Mouse (Mus musculus): ENCODE measurements around the gene Cpa2.

Cpa2 gene

DNA sequence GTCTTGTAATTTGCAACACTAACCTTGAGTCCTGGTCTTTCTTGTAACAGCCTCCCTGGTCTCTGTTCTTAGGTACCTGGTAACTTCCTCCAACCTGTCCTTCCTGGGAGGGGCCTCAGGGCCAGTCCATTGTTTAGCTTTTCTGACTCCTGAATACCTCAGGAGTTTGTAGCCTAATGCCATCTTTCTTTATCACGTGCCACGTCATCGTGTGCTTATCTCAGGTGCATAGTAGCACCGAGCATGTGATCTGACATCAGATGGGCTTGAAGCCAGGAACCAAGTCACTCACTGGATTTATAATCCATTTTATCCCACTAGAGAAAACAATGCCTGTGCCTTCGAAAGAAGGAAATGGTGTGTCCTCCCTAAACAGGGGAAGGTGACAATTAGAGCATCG is 22.2 kb downstream of the Cpa2 start:
- H3K36me3 ChIP-seq (ENCODE audit: insufficient read depth, low read length) = no peaks in the 10 kb centered on the region
- TF ChIP-seq NANOG (IDR thresholded peaks at IDR 0.05; ENCODE audit: borderline replicate concordance, low read length) (no peak), CTCF (conservative IDR thresholded peaks at IDR 0.05; ENCODE audit: low read length) (no peak), POU5F1 (IDR thresholded peaks at IDR 0.05; ENCODE audit: borderline replicate concordance, low read length) (no peak)
- no peaks in the 10 kb centered on the region for H3K4me1 ChIP-seq (replicated peaks; ENCODE audit: low read depth, low read length)
- peaks cover 6% of the 10 kb centered on the region for H3K27me3 ChIP-seq (ENCODE audit: insufficient read depth, low read length)
- H3K4me3 ChIP-seq (replicated peaks; ENCODE audit: low read length) = no peak overlapping the region
- H3K9me3 ChIP-seq (ENCODE audit: low read length) = no peaks in the 10 kb centered on the region

DNA sequence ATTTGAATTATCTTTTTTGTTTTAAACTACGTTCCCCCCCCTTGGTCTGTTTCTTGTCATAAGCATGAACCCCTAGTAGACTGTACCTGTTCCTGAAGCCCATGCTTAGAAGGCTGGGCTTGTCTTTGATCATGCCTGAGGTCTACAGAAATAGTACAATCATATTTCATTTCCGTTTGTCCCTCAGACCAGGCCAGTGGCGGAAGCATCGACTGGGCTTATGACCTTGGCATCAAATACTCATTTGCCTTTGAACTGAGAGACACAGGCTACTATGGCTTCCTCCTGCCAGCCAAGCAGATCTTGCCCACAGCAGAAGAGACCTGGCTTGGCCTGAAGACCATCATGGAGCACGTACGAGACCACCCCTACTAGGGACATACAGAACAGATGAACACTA is 22.7 kb downstream of the Cpa2 start:
- peaks cover 7% of the 10 kb centered on the region for H3K27me3 ChIP-seq (ENCODE audit: insufficient read depth, low read length)
- H3K36me3 ChIP-seq (ENCODE audit: insufficient read depth, low read length) = no peaks in the 10 kb centered on the region
- H3K4me1 ChIP-seq (replicated peaks; ENCODE audit: low read depth, low read length) = no peaks in the 10 kb centered on the region
- H3K9me3 ChIP-seq (ENCODE audit: low read length) = no peaks in the 10 kb centered on the region
- H3K4me3 ChIP-seq (replicated peaks; ENCODE audit: low read length) = no peak overlapping the region
- TF ChIP-seq CTCF (conservative IDR thresholded peaks at IDR 0.05; ENCODE audit: low read length) (no peak), NANOG (IDR thresholded peaks at IDR 0.05; ENCODE audit: borderline replicate concordance, low read length) (no peak), POU5F1 (IDR thresholded peaks at IDR 0.05; ENCODE audit: borderline replicate concordance, low read length) (no peak)

DNA sequence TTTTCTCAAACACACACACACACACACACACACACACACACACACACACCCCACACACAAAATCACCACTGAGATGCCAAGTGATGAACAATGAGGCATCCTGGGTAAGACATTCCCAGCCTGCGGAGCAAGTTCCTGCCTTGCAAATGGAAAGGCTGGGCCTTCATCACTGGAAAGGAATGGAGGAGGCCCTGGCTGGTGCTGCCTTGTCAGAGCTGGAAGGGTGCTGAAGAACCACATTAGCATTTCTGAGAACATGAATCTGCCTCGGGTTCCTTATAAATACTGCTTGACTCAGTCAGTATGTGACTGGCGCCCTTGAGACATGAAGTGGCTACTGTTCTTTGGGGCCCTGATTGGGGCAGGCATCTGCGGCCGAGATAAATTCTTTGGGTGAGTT is 26.7 kb downstream of the Cpa2 start, which contains the start of gene Cpa4:
TSS of gene Cpa4 (plus strand) at position 301 of the 400 bp plus-strand sequence.
- no peak within 1 kb of the TSS for H3K4me3 ChIP-seq (replicated peaks; ENCODE audit: low read length)
- no peaks in the 10 kb centered on the region for H3K4me1 ChIP-seq (replicated peaks; ENCODE audit: low read depth, low read length)
- peaks cover 35% of the 10 kb centered on the region for H3K27me3 ChIP-seq (ENCODE audit: insufficient read depth, low read length)
- H3K36me3 ChIP-seq (ENCODE audit: insufficient read depth, low read length) = no peaks in the 10 kb centered on the region
- TF ChIP-seq POU5F1 (IDR thresholded peaks at IDR 0.05; ENCODE audit: borderline replicate concordance, low read length) (no peak), CTCF (conservative IDR thresholded peaks at IDR 0.05; ENCODE audit: low read length) (no peak), NANOG (IDR thresholded peaks at IDR 0.05; ENCODE audit: borderline replicate concordance, low read length) (no peak)
- H3K9me3 ChIP-seq (ENCODE audit: low read length) = no peaks in the 10 kb centered on the region

DNA sequence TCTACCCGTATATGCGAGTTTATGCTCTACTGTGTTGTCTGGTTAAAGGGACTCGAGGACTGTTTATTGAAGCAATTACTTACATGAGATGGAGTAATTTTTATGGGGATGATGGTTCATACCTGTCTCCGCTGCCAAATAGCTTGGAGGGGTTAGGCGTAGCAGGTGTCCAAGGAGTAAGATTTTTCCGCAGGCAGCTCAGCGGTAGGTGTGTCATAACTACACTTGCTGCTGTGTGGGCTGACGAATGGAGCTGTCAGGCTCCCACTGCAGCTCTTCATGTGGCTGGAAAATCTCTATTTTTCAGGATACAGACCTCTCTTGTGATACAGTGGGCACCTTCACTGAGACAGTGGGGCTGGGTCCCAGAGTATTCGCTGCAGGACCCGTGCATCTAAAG is 27.9 kb downstream of the Cpa2 start:
- Histone ChIP-seq H3K4me1 (replicated peaks; ENCODE audit: low read depth, low read length) (no peaks in the 10 kb centered on the region), H3K36me3 (ENCODE audit: insufficient read depth, low read length) (no peaks in the 10 kb centered on the region), H3K9me3 (ENCODE audit: low read length) (no peaks in the 10 kb centered on the region), H3K4me3 (replicated peaks; ENCODE audit: low read length) (no peak overlapping the region), H3K27me3 (ENCODE audit: insufficient read depth, low read length) (peaks cover 46% of the 10 kb centered on the region)
- TF ChIP-seq NANOG (IDR thresholded peaks at IDR 0.05; ENCODE audit: borderline replicate concordance, low read length) = no peak

DNA sequence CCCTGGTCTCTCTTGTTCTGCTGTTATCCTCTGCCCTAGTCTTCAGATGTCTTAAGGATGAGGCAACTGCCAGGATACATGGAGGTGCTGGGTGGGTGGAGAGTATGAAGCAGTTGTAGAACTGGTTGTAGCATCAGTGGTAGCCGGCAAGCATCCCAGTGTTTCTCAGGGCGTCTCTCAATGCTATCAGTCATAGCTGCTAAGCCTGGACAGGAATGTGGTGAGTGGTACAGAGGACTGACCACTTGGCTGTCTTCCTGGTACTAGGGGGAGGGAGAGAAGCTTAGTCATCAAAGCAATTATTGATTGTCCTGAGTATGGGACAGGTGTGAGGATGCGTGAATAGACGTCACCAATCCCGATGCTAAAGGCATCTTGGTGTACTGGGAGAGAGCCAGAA is 28.6 kb downstream of the Cpa2 start:
- TF ChIP-seq CTCF (conservative IDR thresholded peaks at IDR 0.05; ENCODE audit: low read length) = no peak
- TF ChIP-seq NANOG (IDR thresholded peaks at IDR 0.05; ENCODE audit: borderline replicate concordance, low read length) = no peak
- no peak for TF ChIP-seq POU5F1 (IDR thresholded peaks at IDR 0.05; ENCODE audit: borderline replicate concordance, low read length)
- peaks cover 51% of the 10 kb centered on the region for H3K27me3 ChIP-seq (ENCODE audit: insufficient read depth, low read length)
- H3K9me3 ChIP-seq (ENCODE audit: low read length) = no peaks in the 10 kb centered on the region
- no peaks in the 10 kb centered on the region for H3K36me3 ChIP-seq (ENCODE audit: insufficient read depth, low read length)
- no peaks in the 10 kb centered on the region for H3K4me1 ChIP-seq (replicated peaks; ENCODE audit: low read depth, low read length)
- no peak overlapping the region for H3K4me3 ChIP-seq (replicated peaks; ENCODE audit: low read length)

DNA sequence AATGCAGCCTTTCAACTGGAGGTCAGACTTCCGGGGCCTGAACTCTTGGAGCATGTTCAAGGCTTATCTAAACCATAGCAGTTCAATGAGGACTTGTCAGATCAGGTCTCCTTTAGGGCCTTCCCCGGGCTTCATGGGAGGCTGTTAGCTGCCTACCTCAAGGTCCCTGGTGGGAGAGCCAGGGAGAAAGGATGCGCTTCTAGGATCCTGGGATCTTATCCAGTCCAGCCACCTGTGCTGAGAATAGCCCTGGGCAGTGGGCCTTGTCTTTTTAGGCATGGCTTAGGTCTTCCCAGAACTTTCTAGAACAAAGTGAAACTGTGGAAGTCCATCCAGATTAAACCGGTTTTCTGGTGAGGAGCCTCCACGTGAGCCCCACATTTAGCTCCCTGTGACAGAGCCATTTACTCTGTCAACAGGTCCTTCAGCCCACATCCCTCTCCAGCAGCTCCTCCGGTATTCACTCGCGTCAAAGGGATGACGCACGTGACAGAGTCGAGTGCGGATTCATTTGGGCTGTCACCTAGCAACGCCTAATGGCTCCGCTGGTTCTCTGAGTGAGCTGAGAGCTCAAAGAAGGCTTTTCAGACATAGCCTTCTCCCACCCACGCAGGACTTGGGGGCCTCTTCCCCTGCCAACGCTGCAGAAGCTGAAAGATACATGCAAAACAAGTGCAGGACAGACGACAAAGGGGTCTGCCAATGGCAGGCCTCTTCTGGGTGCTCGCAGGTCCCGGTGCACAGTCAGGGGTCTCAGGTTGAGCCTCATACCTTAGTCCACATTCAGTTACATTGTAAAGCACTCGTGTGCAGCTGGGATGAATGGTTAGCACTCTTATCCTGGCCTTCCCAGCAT is 31.3 kb downstream of the Cpa2 start:
- Histone ChIP-seq H3K4me1 (replicated peaks; ENCODE audit: low read depth, low read length) (no peaks in the 10 kb centered on the region), H3K36me3 (ENCODE audit: insufficient read depth, low read length) (no peaks in the 10 kb centered on the region), H3K27me3 (ENCODE audit: insufficient read depth, low read length) (peaks cover 57% of the 10 kb centered on the region), H3K9me3 (ENCODE audit: low read length) (no peaks in the 10 kb centered on the region), H3K4me3 (replicated peaks; ENCODE audit: low read length) (no peak overlapping the region)
- TF ChIP-seq POU5F1 (IDR thresholded peaks at IDR 0.05; ENCODE audit: borderline replicate concordance, low read length) (no peak), CTCF (conservative IDR thresholded peaks at IDR 0.05; ENCODE audit: low read length) (no peak), NANOG (IDR thresholded peaks at IDR 0.05; ENCODE audit: borderline replicate concordance, low read length) (no peak)

DNA sequence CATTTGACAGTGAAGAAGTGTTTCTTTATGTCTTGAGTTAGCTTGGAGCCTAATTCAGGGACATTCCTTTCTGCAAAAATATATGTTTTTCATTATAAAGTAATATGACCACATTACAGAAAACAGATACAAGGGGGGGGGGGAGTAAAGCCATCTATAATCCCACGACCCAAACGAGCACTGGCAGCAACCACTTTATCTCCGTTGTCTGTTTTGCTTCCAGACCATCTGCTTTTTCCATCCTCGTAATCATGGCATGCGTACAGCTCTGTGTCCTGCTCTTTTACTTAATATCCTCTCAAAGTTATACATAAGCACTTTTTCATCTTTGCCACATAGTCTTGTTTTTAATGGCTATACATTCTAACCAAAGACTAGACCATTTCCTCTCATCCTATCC is 32.0 kb downstream of the Cpa2 start:
- H3K4me3 ChIP-seq (replicated peaks; ENCODE audit: low read length) = no peak overlapping the region
- no peaks in the 10 kb centered on the region for H3K4me1 ChIP-seq (replicated peaks; ENCODE audit: low read depth, low read length)
- peaks cover 57% of the 10 kb centered on the region for H3K27me3 ChIP-seq (ENCODE audit: insufficient read depth, low read length)
- TF ChIP-seq CTCF (conservative IDR thresholded peaks at IDR 0.05; ENCODE audit: low read length) (no peak), NANOG (IDR thresholded peaks at IDR 0.05; ENCODE audit: borderline replicate concordance, low read length) (no peak), POU5F1 (IDR thresholded peaks at IDR 0.05; ENCODE audit: borderline replicate concordance, low read length) (no peak)
- no peaks in the 10 kb centered on the region for H3K36me3 ChIP-seq (ENCODE audit: insufficient read depth, low read length)
- H3K9me3 ChIP-seq (ENCODE audit: low read length) = no peaks in the 10 kb centered on the region

DNA sequence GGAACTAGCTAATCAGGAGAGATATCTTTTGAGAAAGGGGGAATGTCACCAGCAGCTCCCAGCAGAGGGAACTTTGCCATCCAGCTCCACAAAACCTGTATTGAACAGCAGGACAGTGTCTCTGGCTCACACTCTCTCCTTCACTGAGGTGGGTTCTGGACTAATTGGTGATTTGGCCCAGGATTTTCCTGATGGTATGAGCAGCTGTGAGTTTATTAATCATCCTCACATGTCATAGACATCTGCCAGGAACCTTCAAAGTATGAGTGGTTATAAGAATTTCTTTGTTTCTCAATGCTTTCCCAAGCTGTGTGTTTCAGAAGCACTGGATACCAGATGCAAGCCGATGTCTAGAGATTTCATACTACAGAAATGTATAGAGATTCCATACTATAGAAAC is 33.6 kb downstream of the Cpa2 start:
- H3K4me3 ChIP-seq (replicated peaks; ENCODE audit: low read length) = no peak overlapping the region
- H3K27me3 ChIP-seq (ENCODE audit: insufficient read depth, low read length) = peaks cover 48% of the 10 kb centered on the region
- H3K9me3 ChIP-seq (ENCODE audit: low read length) = no peaks in the 10 kb centered on the region
- no peak for TF ChIP-seq POU5F1 (IDR thresholded peaks at IDR 0.05; ENCODE audit: borderline replicate concordance, low read length)
- no peak for TF ChIP-seq NANOG (IDR thresholded peaks at IDR 0.05; ENCODE audit: borderline replicate concordance, low read length)
- no peak for TF ChIP-seq CTCF (conservative IDR thresholded peaks at IDR 0.05; ENCODE audit: low read length)
- H3K36me3 ChIP-seq (ENCODE audit: insufficient read depth, low read length) = no peaks in the 10 kb centered on the region
- no peaks in the 10 kb centered on the region for H3K4me1 ChIP-seq (replicated peaks; ENCODE audit: low read depth, low read length)

All from E14TG2a.4 (cell line).